Mouse (Mus musculus): Measurements from ENCODE around the gene Cox17.

GRCm38 (mm10) chr16:38385700-38386099, 38.9 kb downstream of the Cox17 start:
- no peak for TF ChIP-seq POLR2A (IDR thresholded peaks at IDR 0.05; ENCODE audit: control insufficient read depth, low read depth, low read length)
- no peak for TF ChIP-seq CTCF (IDR thresholded peaks at IDR 0.05; ENCODE audit: control insufficient read depth, insufficient read depth, insufficient replicate concordance, low read depth, low read length)

Data from testis, adult 2 months (tissue).